Mouse (Mus musculus) testis, adult 2 months (tissue): ENCODE measurements around the gene Dhx8.

ENCODE experiments used
- CTCF ChIP-seq: fragments of 200-500 bp; IDR thresholded peaks from 2 replicates; pipeline ENCODE4 v1.5.1; 2012; ENCODE audit warnings: low read depth, mild to moderate bottlenecking, inconsistent platforms, low read length, moderate library complexity; ENCODE audit not compliant: control insufficient read depth, insufficient read depth, insufficient replicate concordance
- POLR2A ChIP-seq: fragments of 200-500 bp; IDR thresholded peaks from 2 replicates; pipeline ENCODE4 v1.6.1; 2012; ENCODE audit warnings: low read depth, mild to moderate bottlenecking, inconsistent platforms, low read length, moderate library complexity; ENCODE audit not compliant: control insufficient read depth

- TF ChIP-seq CTCF (no peak), POLR2A (no peak)
Observed at GRCm38 (mm10) chr11:101786651-101787050, 53.9 kb downstream of the Dhx8 start.
